Mouse (Mus musculus) heart, adult 18-20 months (tissue): ENCODE data around the gene Tmem33. TPM values are rescaled to one million over a fixed set of nuclear protein-coding genes. Genes with fewer than 3 reads are reported as not detected.

Experiments used
- DNase-seq, 2 experiments: peaks; one replicate each; pipeline ENCODE4 v3.0.0; 2021 to 2022; ENCODE audit warnings: mixed read lengths in 1 of 2
- total RNA-seq, 2 experiments: library from RNA; stranded (reverse); gene quantifications; 2 replicates each; pipeline ENCODE4 v1.2.3; 2021

Tmem33 gene
- total RNA-seq, 2 experiments from 2014 or later, result 58.0 to 62.0 TPM

GRCm38 (mm10) chr5:67324032-67324431, 63.7 kb downstream of the Tmem33 start:
- no peak for DNase-seq

- no peak for DNase-seq
These were observed 80.4 kb downstream of the Tmem33 start for GRCm38 (mm10) chr5:67340811-67341210.

Other genes starting within 250 kb of the Tmem33 start
- not detected for gene Phox2b, start 161.3 kb upstream of the Tmem33 start, total RNA-seq
- 100 to 1,000 TPM; 161 to 174 TPM for gene Slc30a9, start 46.4 kb downstream of the Tmem33 start, total RNA-seq
- gene Bend4, start 167.7 kb downstream of the Tmem33 start, total RNA-seq, result 1 to 10 TPM; 3.5 to 3.9 TPM